Mouse (Mus musculus): ENCODE measurements around the gene Adgrd1. TPM values are rescaled to one million over a fixed set of nuclear protein-coding genes. Genes with fewer than 3 reads are reported as not detected.

Gene Adgrd1
- total and polyA plus RNA-seq, 3 experiments: 0.27 to 0.56 TPM; not detected in 1

GRCm38 (mm10) chr5:129093158-129093557 lies 3.4 kb upstream of the Adgrd1 start:
- Histone ChIP-seq H3K27me3 (ENCODE audit: control insufficient read depth in 1 of 2, insufficient read depth in 2 of 2, low read length in 2 of 2) (no peaks in the 10 kb centered on the region), H3K4me1 (ENCODE audit: control insufficient read depth in 1 of 2, insufficient read depth in 2 of 2, low read length in 2 of 2) (no peaks in the 10 kb centered on the region), H3K36me3 (ENCODE audit: control insufficient read depth in 1 of 2, insufficient read depth in 2 of 2, low read length in 2 of 2) (no peaks in the 10 kb centered on the region), H3K9ac (ENCODE audit: control insufficient read depth, low read depth, low read length, poor library complexity, severe bottlenecking) (no peak overlapping the region), H3K9me3 (replicated peaks; ENCODE audit: insufficient read depth, low read length) (no peaks in the 10 kb centered on the region), H3K4me3 (ENCODE audit: control insufficient read depth in 1 of 2, insufficient read depth in 1 of 2, low read depth in 2 of 2, low read length in 2 of 2) (no peak overlapping the region), H3K27ac (ENCODE audit: control insufficient read depth, low read depth, low read length) (no peak overlapping the region), H3K79me2 (ENCODE audit: control insufficient read depth, insufficient read depth, low read length, poor library complexity) (no peaks in the 10 kb centered on the region)
- no peak for DNase-seq (ENCODE audit: low read depth, low spot score)
- no peak for TF ChIP-seq GABPA (IDR thresholded peaks at IDR 0.05; ENCODE audit: low read depth, low read length)
- TF ChIP-seq RAD21 (IDR thresholded peaks at IDR 0.05; ENCODE audit: low read depth, low read length): no peak

- Histone ChIP-seq H3K27me3 (ENCODE audit: control insufficient read depth in 1 of 2, insufficient read depth in 2 of 2, low read length in 2 of 2) (no peaks in the 10 kb centered on the region), H3K36me3 (ENCODE audit: control insufficient read depth in 1 of 2, insufficient read depth in 2 of 2, low read length in 2 of 2) (no peaks in the 10 kb centered on the region), H3K4me1 (ENCODE audit: control insufficient read depth in 1 of 2, insufficient read depth in 2 of 2, low read length in 2 of 2) (no peaks in the 10 kb centered on the region), H3K9me3 (replicated peaks; ENCODE audit: insufficient read depth, low read length) (no peaks in the 10 kb centered on the region), H3K27ac (ENCODE audit: control insufficient read depth, low read depth, low read length) (no peak overlapping the region), H3K79me2 (ENCODE audit: control insufficient read depth, insufficient read depth, low read length, poor library complexity) (no peaks in the 10 kb centered on the region), H3K9ac (ENCODE audit: control insufficient read depth, low read depth, low read length, poor library complexity, severe bottlenecking) (no peak overlapping the region), H3K4me3 (ENCODE audit: control insufficient read depth in 1 of 2, insufficient read depth in 1 of 2, low read depth in 2 of 2, low read length in 2 of 2) (no peak overlapping the region)
- DNase-seq (ENCODE audit: low read depth, low spot score): no peak
- no peak for TF ChIP-seq TBP (IDR thresholded peaks at IDR 0.05; ENCODE audit: low read depth, low read length)
- no peak for TF ChIP-seq ETS1 (IDR thresholded peaks at IDR 0.05; ENCODE audit: low read depth, low read length)
- TF ChIP-seq ZC3H11A (IDR thresholded peaks at IDR 0.05; ENCODE audit: low read depth, low read length): no peak
- no peak for TF ChIP-seq BHLHE40 (IDR thresholded peaks at IDR 0.05; ENCODE audit: borderline replicate concordance, low read depth, low read length)
- TF ChIP-seq HCFC1 (IDR thresholded peaks at IDR 0.05; ENCODE audit: low read depth, low read length): no peak
- TF ChIP-seq GATA1 (IDR thresholded peaks at IDR 0.05; ENCODE audit: low read depth, low read length): no peak
- no peak for TF ChIP-seq POLR2A (IDR thresholded peaks at IDR 0.05; ENCODE audit: control insufficient read depth in 1 of 2, insufficient read depth in 1 of 2, low read depth in 1 of 2, low read length in 2 of 2, poor library complexity in 1 of 2)
Observed at GRCm38 (mm10) chr5:129094236-129094635, 2.3 kb upstream of the Adgrd1 start.

GRCm38 (mm10) chr5:129104043-129104442 lies 7.5 kb downstream of the Adgrd1 start:
- DNase-seq (ENCODE audit: low read depth, low spot score): no peak
- Histone ChIP-seq H3K27ac (ENCODE audit: control insufficient read depth, low read depth, low read length) (no peak overlapping the region), H3K36me3 (ENCODE audit: control insufficient read depth in 1 of 2, insufficient read depth in 2 of 2, low read length in 2 of 2) (no peaks in the 10 kb centered on the region), H3K9me3 (replicated peaks; ENCODE audit: insufficient read depth, low read length) (no peaks in the 10 kb centered on the region), H3K27me3 (ENCODE audit: control insufficient read depth in 1 of 2, insufficient read depth in 2 of 2, low read length in 2 of 2) (no peaks in the 10 kb centered on the region; a peak in 1 of 4 replicates), H3K4me3 (ENCODE audit: control insufficient read depth in 1 of 2, insufficient read depth in 1 of 2, low read depth in 2 of 2, low read length in 2 of 2) (no peak overlapping the region), H3K79me2 (ENCODE audit: control insufficient read depth, insufficient read depth, low read length, poor library complexity) (no peaks in the 10 kb centered on the region), H3K4me1 (ENCODE audit: control insufficient read depth in 1 of 2, insufficient read depth in 2 of 2, low read length in 2 of 2) (no peaks in the 10 kb centered on the region), H3K9ac (ENCODE audit: control insufficient read depth, low read depth, low read length, poor library complexity, severe bottlenecking) (no peak overlapping the region)
- TF ChIP-seq MAZ (IDR thresholded peaks at IDR 0.05; ENCODE audit: low read depth, low read length) (no peak), UBTF (IDR thresholded peaks at IDR 0.05; ENCODE audit: borderline replicate concordance, insufficient read depth, low read depth, low read length) (no peak), ZC3H11A (IDR thresholded peaks at IDR 0.05; ENCODE audit: low read depth, low read length) (no peak), NELFE (IDR thresholded peaks at IDR 0.05; ENCODE audit: low read depth, low read length) (no peak), MEF2A (IDR thresholded peaks at IDR 0.05; ENCODE audit: extremely low read depth, insufficient replicate concordance, low read depth, low read length, poor library complexity, severe bottlenecking) (no peak), RAD21 (IDR thresholded peaks at IDR 0.05; ENCODE audit: low read depth, low read length) (no peak), CHD2 (IDR thresholded peaks at IDR 0.05; ENCODE audit: low read length) (no peak), NRF1 (IDR thresholded peaks at IDR 0.05; ENCODE audit: insufficient read depth, low read depth, low read length, poor library complexity, severe bottlenecking) (no peak), CHD1 (IDR thresholded peaks at IDR 0.05; ENCODE audit: low read depth, low read length) (no peak), POLR2AphosphoS2 (IDR thresholded peaks at IDR 0.05; ENCODE audit: low read length) (no peak), KAT2A (conservative IDR thresholded peaks at IDR 0.05; ENCODE audit: low read depth, low read length) (no peak), ETS1 (IDR thresholded peaks at IDR 0.05; ENCODE audit: low read depth, low read length) (no peak)

Data from MEL (cell line).